Mouse (Mus musculus): ENCODE data around the gene Pcca.

Pcca gene

DNA sequence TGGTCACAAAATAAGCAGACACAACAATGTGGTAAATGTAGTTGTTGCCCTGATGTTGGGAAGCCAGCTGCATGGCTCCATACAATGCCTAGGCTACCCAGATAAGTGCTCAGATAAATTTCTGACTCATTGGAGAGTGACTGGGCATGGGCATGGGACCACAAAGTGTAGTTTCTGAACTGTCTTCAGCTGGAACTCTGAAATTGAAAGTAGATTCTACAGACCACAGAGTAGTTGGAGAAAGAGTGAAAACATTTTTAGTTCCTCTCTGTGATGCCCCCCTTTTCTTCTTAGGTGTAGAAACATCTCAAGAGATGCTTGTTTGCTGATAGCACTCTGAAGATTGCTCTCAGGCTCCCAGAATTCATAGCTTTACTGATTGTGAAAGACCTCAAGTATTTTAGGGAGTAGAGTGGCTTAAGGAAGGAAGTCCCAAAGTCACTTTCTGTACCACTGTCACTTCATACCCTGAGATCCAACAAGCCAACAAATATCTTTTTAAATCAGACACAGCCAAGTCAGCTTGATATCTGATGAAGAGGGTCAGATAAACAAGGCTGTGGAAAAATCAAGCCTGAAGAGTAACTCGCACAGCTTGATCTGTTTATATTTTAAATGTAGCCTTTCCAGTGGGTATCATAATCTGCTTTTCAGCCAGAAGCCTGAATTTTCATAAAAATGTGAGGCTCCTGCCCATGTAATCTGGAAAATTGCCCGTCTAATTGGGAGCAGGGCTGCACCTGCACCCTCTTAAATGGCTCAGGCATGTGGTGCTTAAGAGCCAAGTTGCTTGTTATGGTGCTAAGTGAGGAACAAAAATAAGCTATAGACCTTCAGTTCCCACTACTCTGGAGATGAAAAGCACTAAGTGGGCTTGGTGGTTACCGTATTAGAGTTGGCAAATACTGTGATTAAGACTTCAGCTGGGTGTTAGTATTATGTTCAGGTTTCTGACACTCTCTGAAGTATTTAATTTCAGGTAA, 214.0 kb downstream of the Pcca start:
- DNase-seq (ENCODE audit: low read depth, low spot score) = no peak

GRCm38 (mm10) chr14:122751552-122751951, 217.4 kb downstream of the Pcca start:
- no peak for DNase-seq (ENCODE audit: low read depth, low spot score)

DNA sequence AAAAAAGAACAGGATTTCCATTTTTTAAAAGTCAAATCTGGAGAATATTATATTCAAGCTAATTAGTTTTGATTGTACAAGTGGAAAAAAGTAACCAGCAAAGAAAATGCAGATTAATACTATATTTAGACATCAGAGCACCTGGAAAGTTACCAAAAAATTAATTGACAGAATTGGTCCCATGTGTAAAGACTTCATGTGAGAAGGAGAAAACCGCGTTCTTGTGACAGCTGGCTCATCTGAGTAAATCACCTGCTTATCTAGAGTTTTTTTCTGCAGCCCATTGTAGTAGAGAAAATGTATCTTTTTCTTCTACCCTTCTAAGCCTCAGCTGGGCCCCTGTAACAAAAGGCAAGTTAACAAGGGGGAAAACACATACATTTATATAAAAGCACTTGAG, 219.2 kb downstream of the Pcca start:
- no peak for DNase-seq (ENCODE audit: low read depth, low spot score)

DNA sequence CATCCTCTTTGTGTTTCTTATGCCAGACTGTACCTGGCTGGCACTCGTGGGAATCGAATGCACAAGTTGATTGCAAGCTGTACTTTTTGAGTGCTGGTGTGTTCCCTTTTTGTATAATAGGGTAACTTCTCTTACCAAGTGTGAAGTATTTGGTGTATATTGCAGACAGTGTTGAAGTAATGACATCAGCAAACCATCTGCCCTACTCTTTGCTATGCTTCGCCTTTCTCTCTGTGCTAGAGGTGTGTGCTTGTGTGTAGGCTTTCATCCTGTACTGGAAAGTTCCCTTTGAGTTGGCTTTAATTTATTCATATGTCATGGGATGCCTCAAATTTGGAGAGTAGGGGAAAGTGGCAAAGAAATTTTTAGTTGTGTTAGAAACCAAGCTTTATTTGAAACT, 220.2 kb downstream of the Pcca start:
- no peak for DNase-seq (ENCODE audit: low read depth, low spot score)

DNA sequence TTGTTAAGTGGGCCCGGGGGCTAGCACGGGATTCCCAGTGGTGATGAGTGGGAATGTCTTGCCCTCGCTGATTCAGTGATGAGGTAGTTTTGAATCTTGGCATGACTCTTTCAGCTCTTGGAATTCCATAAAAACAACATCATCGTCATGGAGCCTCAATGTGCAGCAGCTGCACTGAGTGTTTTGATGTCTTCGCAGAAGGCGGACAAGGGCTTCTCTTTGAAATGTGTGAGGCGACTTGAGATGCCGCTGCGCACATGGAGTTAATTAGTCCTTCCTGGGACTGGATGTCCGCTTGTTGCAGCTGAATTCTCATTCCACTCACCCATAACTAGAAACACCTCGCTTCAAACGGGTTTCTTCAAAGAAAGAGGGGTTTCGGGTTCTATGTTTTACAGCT, 221.4 kb downstream of the Pcca start:
- DNase-seq (ENCODE audit: low read depth, low spot score) = no peak

- DNase-seq (ENCODE audit: low read depth, low spot score) = no peak
These were observed 222.5 kb downstream of the Pcca start for GRCm38 (mm10) chr14:122756671-122757070.

DNA sequence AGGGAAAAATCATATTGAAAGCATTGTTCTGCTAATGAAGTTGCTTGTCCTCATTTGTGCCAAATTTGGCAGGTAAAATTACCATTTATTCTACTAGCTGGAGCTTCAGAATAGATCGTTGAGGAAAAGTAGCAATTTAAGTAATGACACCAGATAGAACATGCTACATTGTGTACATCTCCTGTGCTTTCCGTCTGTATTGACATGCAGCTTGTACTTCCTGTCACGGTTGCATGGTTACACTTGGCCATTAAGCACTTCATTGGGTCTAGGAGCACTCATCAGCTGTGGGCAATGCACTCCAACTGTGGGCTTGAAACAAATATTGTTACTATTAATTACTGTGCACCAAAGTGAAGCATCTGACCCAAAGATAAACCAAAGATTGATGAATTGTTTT, 225.8 kb downstream of the Pcca start:
- no peak for DNase-seq (ENCODE audit: low read depth, low spot score)

GRCm38 (mm10) chr14:122760803-122761202, 226.7 kb downstream of the Pcca start:
- DNase-seq (ENCODE audit: low read depth, low spot score) = no peak

GRCm38 (mm10) chr14:122762603-122763002, 228.5 kb downstream of the Pcca start:
- DNase-seq (ENCODE audit: low read depth, low spot score) = no peak

- no peak for DNase-seq (ENCODE audit: low read depth, low spot score)
These were observed 231.8 kb downstream of the Pcca start for GRCm38 (mm10) chr14:122765951-122766350.

DNA sequence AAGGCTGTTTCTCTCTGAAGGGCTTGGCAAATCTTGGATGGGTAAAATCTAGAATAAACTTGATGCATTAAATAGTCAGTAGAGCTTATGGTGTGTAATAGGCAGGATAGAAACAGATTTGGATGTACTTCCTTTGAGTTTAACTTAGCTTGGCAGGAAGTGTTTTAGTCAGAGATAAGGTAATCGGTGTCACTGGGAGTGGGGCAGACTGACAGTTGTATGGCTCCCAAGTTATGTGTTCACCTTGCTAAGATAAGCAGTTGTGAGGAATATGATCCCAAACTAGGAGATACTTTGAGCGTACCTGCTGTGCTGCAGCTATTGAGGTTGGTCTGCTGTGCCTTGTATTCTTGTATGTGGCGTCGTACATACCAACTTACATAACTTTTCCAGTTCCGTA, 232.3 kb downstream of the Pcca start:
- no peak for DNase-seq (ENCODE audit: low read depth, low spot score)

- DNase-seq (ENCODE audit: low read depth, low spot score) = no peak
These were observed 250.6 kb downstream of the Pcca start for GRCm38 (mm10) chr14:122784701-122785100.

- no peak for DNase-seq (ENCODE audit: low read depth, low spot score)
These were observed 254.1 kb downstream of the Pcca start for GRCm38 (mm10) chr14:122788199-122788598.

GRCm38 (mm10) chr14:122790111-122790510, 256.0 kb downstream of the Pcca start:
- DNase-seq (ENCODE audit: low read depth, low spot score) = no peak

DNA sequence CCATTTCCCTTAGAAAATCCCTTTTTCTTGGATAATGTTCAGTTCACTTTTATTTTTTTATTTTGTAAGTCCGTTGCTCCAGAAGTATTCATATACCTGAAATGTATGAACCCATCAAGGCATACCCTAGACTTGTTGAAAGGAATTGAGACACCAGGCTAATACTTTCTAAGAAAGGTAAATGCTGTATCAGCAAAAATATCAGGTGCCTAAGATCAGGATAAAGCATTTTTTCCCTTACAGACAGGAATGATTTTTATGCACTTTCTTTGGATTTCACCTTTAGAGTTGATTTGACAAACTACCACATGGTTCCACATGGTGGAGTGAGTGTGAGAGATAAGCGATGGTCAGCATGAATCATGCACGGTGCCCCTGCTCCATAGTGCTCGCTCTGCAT, 259.2 kb downstream of the Pcca start:
- no peak for DNase-seq (ENCODE audit: low read depth, low spot score)

- no peak for DNase-seq (ENCODE audit: low read depth, low spot score)
These were observed 266.2 kb downstream of the Pcca start for GRCm38 (mm10) chr14:122800296-122800695.

GRCm38 (mm10) chr14:122821002-122821401, 286.9 kb downstream of the Pcca start:
- DNase-seq (ENCODE audit: low read depth, low spot score) = no peak

DNA sequence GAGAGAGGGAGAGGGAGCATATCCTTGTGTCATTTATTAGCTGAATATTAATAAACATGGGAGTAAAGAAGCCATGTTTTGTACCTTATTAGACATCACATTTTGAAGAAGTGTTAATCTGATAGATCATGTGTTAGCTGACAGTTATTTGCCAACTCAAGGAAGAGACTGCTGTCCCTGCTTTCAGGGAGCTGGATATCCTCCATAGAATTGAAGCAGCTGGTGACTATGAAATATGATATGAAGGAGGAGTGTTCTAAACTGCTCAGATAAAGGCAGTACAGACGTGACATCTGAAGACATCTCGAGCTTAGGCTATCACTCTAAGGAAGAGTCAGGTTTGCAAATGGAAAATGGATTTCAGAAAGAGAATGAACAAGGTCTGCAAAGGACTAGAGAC, 289.7 kb downstream of the Pcca start:
- DNase-seq (ENCODE audit: low read depth, low spot score) = no peak

DNA sequence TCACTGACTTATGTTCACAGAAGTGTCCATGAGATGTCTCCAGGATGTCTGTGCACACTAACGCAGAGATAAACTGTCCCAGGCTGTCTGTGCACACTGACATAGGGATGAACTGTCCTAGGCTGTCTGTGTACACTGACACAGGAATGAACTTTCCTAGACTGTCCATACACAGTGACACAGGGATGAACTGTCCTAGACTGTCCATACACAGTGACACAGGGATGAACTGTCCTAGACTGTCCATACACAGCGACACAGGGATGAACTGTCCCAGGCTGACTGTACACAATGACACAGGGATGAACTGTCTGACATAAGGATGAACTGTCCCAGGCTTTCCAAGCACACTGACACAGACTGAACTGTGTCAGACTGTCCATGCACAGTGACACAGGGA, 291.3 kb downstream of the Pcca start:
- DNase-seq (ENCODE audit: low read depth, low spot score) = no peak

GRCm38 (mm10) chr14:122830433-122830832, 296.3 kb downstream of the Pcca start:
- no peak for DNase-seq (ENCODE audit: low read depth, low spot score)

- DNase-seq (ENCODE audit: low read depth, low spot score) = no peak
These were observed 299.5 kb downstream of the Pcca start for GRCm38 (mm10) chr14:122833666-122834065.

DNA sequence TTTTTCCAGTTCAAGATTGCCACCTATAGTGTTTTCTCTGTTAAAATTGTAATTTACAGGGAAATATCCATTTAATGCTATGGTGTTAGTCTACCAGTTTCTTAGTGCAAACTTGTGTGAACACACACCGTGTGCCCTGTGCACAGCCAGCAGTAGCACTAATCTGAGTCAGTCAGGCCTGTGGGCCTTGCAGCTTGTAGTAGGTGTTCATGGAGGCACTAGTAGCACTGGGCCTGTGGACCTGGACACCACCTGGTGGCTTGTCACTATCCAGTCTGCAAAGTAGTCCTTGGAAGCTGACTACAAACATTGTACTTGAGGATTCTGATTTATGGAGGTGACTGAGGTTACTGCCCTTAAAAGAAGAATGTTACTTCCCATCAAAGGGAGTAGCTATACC, 300.6 kb downstream of the Pcca start:
- DNase-seq (ENCODE audit: low read depth, low spot score) = no peak

DNA sequence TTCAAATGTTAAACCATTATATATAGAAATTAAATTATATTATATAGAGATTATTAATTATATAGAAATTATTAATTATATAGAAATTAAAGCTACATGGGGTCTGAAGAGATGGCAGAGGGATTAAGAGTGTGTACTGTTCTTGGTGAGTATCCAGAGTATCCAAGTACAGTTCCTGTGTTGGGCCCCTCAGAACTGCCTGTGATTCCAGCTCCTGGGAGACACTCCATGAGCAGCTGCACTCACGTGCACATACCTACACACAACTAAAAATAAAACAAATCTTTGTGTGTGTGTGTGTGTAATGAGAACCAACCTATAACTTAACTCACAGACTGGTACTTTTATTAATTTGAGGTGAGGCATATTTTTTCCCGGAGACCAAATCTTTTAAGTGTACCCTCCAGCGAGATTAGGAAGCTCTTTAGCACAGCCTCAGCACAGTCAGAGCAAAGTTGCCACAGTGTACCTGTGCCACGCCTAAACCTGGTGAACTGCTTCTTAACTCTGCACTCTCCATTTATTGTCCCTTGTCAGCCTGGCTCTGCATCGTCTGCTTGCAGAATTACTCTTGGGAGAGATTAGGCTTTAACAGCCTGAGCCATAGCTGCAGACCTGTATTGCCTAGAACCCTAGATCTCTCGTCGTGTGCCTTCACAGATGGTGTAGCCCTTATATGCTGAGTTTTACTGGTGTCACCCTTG, 301.5 kb downstream of the Pcca start:
- DNase-seq (ENCODE audit: low read depth, low spot score) = no peak
